Mouse (Mus musculus) cerebellum, adult 9-10 months (tissue): ENCODE measurements around the gene Cldn10.

ENCODE experiments used
- DNase-seq: peaks from one replicate; pipeline ENCODE4 v3.0.0; 2022

Cldn10 gene

GRCm38 (mm10) chr14:118829331-118830095 is 41.8 kb downstream of the Cldn10 start:
- DNase-seq: no peak

GRCm38 (mm10) chr14:118831597-118831996 is 43.9 kb downstream of the Cldn10 start:
- DNase-seq: no peak

DNA sequence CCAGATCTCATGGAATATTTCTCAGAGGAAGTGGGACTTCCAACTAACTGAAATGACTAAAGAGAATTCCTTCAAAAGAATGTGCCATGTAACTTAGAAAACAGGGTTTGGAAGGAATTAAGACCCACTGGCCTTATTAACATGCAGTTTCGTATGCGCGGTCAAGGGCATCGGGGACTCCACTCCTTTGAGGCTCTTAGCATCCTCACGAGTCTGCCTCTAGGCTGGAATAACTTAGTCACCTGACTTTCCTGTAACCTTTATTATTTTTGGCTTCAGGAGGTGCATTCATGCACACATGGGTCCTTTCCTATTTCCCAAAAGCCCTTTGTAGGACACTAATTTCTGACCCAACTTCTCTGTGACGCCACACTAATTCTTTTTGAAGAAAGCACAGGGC is 45.5 kb downstream of the Cldn10 start:
- DNase-seq: no peak

DNA sequence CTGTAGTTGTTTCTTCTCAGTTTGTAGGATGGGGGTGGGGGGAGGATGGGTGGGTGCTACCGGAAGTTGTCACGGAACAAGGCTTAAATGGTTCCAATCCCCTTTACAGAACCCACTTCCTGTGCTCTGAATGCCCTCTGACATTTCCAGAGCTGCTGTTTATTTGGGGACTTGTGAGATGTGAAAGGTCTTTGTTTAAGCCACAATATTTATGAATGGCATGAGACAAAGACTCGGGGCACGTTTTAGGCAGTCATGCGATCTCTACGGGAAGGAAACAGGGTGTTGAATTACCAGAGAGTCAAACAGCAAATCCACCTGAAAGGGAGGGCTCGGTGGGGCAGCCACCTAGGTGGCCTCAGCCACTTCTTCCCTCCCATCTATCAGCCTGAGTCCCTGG is 46.6 kb downstream of the Cldn10 start:
- DNase-seq: no peak

GRCm38 (mm10) chr14:118836145-118836544 is 48.4 kb downstream of the Cldn10 start:
- DNase-seq: no peak

DNA sequence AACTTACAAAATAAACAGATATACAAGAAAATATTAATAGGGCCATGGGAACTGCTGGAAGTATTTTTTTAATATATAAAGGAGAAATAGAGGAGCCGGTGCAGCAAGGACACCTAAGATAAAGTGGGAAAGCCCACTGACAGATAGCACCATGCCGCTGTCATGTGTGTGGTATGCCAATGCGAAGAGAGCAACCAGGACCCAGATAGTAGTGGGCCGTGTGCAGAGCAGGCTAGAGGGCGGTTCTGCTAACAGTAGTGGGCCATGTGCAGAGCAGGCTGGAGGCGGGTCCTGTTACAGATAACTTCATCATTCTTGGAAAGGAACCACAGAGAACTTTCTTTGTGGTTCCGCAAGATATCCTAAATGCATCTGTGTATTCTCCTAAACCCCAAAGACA is 49.0 kb downstream of the Cldn10 start:
- no peak for DNase-seq

DNA sequence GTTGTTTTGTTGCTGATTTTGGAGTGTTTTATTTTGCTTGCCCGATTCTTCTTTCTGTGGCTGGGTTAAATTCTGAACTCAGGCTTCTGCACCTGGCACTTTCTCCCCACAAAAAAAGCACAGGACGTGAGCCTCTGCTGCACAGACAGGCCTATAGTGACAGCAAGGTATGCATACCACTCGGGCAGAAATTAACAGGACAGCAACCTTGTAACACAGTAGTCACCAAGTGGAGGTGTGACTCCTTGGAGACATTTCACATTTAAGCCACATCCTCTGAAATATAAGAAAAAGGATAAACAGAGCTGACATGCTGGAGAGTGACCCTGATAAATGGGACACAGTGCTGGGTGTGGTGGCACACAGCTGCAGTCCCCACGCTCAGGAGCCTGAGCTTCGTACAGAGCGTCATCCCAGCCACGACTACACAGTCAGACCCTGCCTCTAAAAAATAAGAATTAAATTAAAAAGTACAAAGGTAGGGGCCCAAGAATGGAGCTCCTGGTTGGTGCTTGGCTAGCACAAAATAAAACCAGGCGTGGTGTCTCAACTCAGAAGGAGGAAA is 50.9 kb downstream of the Cldn10 start:
- no peak for DNase-seq

- no peak for DNase-seq
These were observed 51.7 kb downstream of the Cldn10 start for GRCm38 (mm10) chr14:118839416-118839815.

- no peak for DNase-seq
These were observed 52.3 kb downstream of the Cldn10 start for GRCm38 (mm10) chr14:118840027-118840426.

DNA sequence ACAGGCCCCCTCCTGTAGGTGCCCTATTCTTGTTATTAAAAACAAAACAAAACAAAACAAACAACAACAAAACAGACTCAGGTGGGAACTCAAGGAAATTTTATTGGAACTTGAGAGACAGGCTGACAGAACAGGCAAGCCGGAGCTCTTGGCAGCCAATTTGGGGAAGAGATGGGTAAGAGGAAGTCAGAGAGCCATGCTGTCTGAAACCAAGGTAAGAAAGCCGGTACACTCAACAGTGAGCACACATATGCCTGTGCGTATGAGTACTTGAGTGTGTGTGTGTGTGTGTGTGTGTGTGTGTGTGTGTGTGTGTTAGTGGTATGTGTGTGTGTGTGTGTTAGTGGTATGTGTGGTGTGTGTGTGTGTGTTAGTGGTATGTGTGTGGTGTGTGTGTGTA is 54.6 kb downstream of the Cldn10 start:
- no peak for DNase-seq

GRCm38 (mm10) chr14:118846834-118847233 is 59.1 kb downstream of the Cldn10 start:
- DNase-seq: no peak

GRCm38 (mm10) chr14:118848171-118848570 is 60.5 kb downstream of the Cldn10 start:
- no peak for DNase-seq

GRCm38 (mm10) chr14:118850011-118850695 is 62.4 kb downstream of the Cldn10 start:
- no peak for DNase-seq

- DNase-seq: no peak
These were observed 63.0 kb downstream of the Cldn10 start for GRCm38 (mm10) chr14:118850696-118851035.

- no peak for DNase-seq
These were observed 63.9 kb downstream of the Cldn10 start for GRCm38 (mm10) chr14:118851496-118852107.

- DNase-seq: no peak
These were observed 66.8 kb downstream of the Cldn10 start for GRCm38 (mm10) chr14:118854371-118855114.

GRCm38 (mm10) chr14:118855141-118855800 is 67.6 kb downstream of the Cldn10 start:
- DNase-seq: no peak

DNA sequence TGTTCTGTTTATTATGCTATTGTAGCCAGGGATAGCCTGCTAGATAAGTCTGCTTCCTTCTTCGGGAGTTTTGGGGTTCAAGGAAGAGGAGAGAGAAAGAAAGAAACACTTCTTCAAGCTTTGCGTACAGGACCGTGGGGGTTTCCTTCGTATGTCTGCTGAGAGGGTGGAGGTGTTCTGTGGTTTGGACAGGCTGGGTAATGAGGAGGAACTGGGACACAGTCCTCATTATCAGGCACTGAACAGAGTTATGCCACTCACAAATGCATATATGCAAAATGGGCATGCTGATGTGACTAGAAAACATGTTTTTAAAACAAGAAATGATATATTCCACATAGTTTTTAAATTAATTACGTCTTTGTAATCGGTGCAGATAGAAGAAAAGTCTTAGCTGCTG is 68.9 kb downstream of the Cldn10 start:
- DNase-seq: no peak

DNA sequence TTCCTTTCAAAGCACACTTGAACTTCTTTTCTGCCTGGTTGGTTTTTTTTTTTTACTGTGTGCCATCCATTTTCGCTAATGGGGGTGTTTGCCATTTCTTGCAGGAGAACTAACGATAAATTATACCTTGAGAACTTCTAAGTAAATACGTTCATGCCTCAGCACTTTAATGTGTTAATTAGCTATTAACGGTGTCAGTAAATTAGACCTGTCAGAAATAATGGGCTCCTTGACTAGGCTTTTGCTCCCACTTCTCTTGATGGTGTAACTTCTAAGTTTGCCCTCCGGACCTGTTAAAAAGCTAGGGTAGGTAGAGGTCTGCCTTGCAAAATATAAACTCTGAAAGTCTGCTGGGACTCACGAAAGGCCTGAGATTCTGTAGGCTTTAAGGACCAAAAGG is 70.6 kb downstream of the Cldn10 start:
- DNase-seq: no peak

DNA sequence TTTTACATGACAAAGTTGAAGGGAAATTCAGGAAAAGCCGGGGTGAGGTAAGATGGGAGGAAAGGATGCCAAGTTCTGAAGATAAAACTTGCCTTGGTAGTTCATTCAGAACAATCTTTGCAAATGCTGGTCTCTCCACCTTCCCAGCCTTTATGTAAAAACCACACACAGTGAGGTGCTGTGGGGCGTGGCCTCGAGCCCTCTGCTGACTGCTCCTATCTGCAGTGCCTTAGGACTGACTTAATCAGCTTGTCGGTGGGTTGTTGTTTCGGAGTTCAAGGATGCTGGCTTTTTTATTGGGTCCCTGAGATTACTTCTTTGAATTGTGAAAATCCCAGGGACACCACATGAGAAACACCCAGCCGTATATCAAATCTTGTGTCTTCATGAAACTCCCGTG is 74.5 kb downstream of the Cldn10 start:
- no peak for DNase-seq

- DNase-seq: no peak
These were observed 77.2 kb downstream of the Cldn10 start for GRCm38 (mm10) chr14:118864905-118865304.

- DNase-seq: no peak
These were observed 78.5 kb downstream of the Cldn10 start for GRCm38 (mm10) chr14:118866014-118866811.
